Mouse (Mus musculus) urinary bladder, postnatal 14 days (tissue): ENCODE measurements at regions not wholly inside any gene's neighbourhood (a gene's known extent, or its start where the extent isn't known, plus 50 kb on each side); places are given as distances from the start of the nearest gene placed in this dataset.

ENCODE experiments used
- DNase-seq: peaks from one replicate; pipeline ENCODE4 v3.0.0; 2021; ENCODE audit warnings: low spot score

DNA sequence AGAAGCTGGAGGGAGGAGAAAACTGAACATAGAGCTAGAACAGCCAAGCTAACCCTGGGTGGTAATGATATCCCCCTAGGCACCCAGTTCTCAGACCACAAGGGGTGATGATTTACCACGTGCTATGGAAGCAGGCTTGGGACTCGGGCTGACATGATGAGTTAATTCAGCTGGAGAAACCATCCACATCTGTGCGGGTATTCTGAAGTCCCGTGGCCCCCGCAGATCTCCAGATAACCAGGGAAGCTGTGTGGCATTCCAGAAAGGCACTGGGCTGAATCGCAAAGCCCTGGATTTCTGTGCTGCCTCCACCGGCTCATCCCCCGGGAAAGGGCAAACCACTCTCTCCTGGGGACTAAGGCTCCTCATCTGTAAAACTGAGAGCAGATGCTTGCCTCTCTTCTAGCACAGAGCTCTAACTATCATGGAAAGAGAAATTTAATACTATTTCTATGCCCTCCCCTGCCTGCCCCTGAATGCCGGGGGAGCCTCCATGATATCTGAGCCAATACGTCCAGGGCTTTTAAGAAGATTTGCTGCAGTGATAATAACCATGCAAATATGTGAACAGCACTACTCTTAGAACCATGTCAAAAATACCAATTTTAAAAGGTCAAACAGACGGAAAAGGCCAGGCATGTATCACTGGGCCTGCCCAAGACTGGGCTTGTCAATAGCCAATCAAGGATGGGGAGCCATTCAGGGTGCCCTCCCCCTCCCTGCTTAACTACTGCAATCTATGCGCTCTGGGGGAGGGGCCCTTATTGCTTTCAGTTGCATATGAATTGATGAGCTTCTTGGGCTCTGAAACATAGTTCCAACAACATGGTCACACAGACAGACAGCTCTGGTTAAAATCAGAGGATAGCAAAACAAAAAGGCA, 255.5 kb downstream of the Sox4 start:
- no peak for DNase-seq

DNA sequence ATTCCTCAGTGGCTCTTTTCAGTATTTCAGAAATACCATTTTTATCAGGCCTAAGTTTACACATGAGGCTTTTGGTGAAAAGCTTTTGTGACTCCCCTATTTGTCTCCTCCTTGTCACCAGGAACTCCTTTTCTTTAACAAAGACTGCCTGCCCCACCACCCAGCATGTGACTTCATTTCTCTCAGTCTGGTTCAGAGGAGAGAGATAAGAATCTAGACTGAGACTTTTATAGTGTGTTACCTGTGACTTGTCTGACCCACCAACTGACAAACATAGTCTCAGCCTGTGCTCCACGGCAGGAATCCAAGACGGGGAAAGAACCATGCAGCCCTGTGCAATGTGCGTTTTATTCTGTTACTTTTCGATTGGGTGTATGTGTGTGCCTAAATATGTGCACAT, 260.4 kb downstream of the Sox4 start:
- DNase-seq, result no peak

DNA sequence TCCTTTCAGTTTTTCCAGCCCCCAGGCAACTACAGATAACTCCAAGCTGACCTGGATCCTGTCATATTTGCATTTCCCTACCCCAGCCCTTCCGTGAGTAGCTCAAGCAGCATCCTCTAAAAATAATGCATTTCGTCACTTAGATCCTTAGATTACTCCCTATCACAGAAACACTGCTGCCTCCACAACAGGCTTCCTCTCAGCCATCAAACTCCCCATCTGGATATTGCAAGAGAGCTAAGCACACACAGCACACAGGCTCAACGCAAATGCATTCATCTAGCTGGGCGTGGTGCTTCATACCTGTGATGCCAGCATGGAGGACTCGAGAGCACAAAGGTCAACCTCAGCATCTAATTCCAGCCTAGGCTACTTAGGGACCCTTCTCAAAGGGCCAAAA, 260.9 kb downstream of the Sox4 start:
- no peak for DNase-seq

DNA sequence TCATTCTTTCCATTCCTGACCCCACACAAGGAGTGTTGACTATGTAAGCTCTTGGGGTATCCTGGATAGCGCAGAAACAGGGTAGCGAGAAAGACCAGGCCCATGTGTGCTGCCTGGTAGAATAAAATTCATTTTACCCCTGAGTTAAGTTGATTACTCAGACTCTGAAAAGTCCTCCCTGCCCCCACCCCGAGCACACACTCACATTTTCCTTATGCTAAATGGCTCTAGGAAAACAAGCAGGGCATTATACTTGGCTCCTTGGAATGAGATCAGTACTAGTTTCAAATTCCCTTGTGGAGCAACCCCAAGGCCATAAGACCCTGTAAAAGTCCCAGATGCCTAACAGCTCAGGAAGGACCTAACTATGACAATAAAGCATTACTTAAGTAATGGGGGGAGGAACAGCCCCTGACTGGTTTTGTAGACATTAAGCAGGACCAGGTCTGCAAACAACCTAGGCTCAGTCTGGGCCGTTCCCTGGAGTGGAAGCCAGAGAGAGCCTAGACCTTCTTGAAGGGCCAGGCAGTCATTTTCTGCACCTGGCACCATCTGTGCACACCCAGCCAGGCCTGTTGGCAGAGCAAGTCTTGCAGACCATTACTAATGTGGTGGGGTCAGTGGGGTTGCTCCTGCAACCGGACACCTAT, 262.9 kb downstream of the Sox4 start:
- DNase-seq, result no peak

DNA sequence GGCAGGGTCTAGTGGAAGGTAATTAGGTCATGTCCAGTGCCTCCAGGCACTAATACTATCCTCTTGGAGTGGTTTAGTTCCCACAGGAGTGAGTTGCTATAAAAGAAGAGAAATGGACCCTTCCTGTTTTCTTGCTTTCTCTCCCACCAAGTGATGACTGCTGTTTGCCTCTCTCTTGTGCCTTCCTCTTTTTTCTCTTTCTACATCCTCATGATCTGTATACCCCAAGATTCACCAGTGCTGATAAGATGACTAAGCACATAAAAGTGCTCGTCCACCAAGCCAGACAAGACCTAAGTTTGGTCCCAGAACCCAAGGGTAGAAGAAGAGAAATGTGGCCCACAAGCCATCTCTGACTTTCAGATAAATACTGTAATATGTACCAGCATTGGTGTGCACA, 265.7 kb downstream of the Sox4 start:
- no peak for DNase-seq

DNA sequence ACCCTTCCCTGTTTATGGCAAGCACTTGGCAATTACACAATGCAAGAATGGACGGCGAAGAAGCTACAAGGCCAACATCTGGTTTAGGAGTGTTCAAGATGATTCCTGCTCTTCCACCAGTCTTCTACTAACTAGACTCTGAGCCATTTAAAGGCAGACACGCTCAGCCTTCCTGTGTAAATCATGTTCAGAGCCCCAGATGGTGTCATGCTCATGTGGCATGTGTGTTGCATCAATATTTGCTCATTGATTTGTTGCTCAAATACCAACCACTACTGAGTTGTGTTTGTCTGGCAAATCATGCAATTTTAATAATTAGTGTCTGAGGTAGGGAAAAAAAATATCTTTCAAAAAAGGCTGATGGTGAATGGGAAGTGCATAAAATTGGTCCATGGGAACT, 269.2 kb downstream of the Sox4 start:
- no peak for DNase-seq

DNA sequence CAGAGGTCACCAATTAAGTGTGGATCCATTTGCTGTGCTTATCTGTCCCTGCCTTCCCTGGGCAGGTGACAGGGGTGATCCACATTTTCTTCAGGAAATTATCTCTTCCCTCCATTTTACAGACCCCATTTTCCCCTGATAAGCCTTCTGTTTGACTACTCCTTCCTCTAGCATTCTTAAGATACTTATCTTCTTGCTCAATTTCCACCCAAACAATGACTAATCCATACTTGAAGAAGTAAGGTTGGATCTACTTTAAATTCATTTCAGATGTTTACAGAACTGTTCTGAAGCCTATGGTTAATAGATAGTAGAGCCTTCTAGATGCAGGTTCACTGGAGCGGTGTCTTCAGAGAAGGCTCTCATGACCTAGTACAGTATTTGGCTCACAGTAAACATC, 273.2 kb downstream of the Sox4 start:
- DNase-seq, result no peak

DNA sequence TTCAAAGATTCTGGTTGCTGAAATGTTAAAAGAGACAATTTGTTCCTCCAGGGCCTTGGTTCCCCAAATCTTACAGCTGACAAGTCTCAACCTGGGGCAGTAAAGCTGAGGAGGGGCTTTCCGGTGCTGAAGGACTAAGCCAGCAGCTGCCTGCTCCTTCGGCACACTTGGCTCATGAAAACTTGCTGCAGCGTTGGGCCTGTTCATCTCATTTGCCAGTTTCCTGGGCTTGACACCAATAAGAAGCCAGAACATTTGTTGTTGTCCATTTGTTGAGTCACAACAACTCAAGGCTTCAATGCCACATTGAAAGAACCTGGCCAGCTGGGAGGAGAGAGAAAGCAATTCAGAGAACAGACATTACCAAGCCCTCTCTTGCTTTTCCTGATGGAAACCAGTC, 279.9 kb downstream of the Sox4 start:
- no peak for DNase-seq

DNA sequence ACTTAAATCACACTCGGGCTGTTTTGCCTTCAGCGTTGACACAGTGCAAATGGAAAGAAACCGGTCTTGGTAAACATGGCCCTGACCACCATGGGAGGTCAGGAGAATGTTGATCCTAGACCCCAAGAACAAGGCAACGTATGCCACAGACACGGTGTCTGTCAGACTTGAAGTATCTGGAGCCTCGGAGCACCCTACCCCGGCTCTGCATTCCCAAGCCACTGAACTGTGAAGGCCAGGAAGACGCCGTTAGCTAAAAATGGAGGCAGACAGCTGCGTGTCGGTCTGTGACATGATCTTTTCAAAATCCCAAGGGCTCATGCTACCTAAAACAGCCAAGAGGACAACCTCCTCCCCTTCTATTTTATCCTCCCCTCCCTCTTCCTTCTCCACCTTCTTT, 282.0 kb downstream of the Sox4 start:
- no peak for DNase-seq

DNA sequence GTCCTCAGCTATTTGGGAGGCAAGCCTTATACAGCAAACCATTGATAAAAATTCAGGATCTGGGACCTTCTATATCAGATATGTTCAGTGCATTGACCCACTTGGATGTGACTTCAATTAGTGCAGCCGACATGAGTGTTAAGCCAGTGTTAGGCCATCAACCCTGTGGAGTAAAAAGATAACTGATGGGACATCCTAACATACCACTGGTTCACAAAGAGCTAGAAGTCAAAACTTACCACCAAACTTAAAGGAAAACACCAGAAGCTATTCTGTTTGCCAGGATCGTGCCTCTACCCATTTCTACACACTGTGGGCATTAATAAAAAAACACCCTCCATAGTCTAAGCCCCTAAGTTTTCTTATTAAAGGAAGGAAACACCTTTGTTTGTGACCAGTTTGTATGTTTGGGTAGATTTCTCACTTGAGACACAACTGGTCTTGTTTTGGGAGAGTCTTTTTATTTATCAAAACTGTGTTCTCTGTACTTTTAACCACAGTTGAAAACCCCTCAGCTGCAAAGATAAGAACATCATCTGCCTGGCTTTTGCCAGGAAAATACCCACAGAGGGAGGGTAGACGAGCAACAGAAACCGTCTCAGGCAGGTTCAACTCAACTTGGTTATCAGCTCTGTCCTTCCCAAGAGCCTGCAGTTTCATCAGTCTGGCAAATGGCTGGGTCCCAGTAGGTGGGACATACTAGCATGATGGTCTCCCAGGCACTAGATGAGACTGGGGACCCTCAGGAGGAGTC, 283.5 kb downstream of the Sox4 start:
- no peak for DNase-seq

DNA sequence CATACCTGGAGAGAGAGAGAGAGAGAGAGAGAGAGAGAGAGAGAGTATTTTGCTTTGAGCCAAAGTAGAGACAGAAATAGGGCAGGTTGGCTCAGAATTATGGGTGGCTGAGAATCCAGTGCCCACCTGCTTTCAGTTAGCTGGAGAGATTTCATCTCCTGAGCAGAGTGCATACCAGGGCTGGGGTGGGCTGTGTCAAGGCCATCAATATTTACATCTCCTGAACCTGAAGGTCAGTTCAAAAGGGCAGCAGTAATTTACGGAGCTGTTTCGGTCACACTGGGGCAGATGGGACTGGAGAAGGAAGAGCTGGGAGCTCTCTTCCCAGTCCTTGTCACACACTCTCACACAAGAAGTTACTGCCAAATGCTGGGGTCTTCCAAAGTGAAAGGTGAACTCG, 286.7 kb downstream of the Sox4 start:
- no peak for DNase-seq

DNA sequence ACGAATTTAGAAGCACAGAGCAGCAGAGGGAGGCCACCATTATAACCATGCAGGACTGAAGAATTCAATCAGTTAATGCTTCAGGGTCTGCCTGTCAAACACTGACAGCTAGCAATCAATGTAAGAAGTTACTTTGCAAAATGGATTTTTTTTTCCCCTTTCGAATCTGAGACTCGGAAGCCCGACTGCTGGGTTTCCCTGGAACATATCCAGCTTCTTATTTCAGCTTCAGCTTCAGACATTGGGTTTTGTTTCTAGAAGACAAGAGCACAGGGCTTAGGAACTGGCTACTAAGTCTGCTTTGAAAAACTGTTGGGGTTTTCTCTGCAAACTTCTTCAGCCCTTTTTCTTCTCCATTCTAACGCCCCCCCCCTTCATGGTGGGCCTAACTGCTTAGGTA, 288.4 kb downstream of the Sox4 start:
- DNase-seq, result no peak

DNA sequence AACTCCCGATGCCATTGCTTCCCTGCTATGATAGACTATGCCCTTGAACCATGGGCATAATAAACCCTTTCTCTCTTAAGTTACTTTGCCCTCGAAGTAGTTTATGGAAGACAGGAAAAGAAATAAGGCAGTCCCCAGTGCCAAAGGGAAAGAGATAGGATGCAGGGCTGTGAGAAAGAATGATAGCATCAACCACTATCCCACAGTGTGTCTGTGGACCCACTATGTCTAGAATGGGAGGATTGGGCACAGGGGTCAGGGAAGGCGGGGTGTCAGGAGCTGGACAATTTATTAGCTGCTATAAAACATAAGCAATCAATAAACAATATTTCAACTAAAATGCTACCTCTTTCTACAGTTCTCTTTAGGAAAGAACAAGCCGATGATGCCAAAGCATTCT, 288.8 kb downstream of the Sox4 start:
- DNase-seq, result no peak

DNA sequence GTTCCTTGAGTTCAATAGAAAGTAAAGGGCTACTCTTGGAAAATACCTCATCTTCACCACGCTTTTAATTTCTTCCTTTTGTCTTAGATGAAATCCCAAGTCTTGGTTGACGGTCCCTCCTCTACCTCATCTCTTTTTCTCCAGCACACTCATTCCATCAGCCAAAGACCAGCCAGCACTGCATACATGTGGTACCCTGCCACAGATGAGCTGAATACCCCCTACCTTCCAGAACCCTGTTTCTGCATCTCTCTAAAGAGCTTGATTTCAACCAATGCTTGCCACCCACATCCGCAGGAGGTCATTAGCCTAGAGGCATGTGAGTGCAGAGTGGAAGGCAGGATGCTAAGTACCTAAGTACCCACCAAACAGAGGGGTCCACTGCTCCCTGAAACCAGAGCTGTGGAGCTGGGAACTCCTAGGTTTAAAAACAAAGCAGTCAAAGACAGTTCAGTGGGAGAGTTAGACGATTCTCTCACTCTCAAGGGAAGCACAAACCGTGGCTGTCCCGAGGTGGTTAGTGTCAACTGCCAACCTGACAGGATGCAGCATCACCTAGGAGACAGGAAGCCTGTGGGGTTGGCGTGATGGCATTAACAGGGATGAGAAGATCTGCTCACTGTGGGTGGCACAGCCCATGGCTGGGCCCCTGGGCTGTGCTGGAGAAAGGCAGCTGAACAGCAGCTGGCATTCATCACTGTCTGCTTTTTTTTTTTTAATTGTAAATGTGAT, 289.4 kb downstream of the Sox4 start:
- no peak for DNase-seq

DNA sequence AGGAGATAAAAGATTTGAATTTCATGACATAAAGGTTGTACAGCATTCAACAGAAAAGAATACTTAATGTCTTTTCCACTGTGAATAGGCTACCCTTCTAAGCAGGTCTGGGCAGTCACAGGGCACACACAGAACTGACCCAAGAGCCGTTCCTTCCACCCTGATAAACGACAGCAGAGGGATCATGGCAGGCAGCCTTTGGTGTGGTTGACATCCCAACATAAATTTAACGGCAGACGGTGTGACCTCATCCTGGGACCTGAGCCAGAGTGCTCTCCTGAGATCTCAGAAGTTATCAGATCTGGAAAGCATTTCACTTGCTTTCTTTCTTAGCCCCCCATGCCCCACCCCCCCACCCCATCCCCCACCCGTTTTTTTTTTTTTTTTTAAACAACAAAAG, 290.1 kb downstream of the Sox4 start:
- DNase-seq, result peak; percentile 10

DNA sequence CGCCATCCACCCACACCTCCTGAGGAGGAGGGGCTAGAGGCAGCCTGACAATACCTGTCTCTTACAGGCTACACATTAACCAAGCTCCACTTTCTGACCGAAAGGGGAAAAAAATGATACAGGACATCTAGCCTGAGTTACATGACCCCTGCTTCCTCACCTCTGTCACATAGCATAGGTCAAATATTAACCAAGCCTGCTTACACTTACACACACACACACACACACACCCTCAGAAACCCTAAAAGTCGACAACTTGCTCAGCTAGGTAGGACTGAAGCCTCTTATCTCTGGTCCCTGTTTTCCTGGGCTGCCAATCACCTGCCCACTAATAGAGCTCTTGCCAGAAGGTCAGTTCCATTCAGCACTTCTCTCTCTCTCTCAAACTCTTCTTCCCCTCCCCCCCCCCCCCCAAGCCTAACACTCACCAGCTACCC, 291.2 kb downstream of the Sox4 start:
- DNase-seq, result no peak

DNA sequence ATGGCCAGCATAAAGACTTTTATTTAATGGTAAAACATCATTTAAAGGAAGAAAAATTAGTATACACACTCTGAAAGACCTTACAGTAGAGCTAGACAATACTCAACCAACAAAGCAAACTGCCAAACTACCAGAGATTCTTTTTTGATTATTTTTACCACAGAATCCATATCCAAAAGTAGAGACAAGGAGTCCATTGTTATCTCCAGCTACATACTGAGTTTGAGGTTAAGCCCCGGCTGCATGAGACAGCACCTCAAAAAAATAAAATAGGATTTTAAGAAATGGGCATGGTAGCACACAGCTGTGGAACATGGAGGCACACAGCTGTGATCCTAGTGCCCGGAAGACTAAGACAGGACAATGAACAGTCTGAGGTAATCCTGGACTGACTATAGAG, 293.4 kb downstream of the Sox4 start:
- no peak for DNase-seq

DNA sequence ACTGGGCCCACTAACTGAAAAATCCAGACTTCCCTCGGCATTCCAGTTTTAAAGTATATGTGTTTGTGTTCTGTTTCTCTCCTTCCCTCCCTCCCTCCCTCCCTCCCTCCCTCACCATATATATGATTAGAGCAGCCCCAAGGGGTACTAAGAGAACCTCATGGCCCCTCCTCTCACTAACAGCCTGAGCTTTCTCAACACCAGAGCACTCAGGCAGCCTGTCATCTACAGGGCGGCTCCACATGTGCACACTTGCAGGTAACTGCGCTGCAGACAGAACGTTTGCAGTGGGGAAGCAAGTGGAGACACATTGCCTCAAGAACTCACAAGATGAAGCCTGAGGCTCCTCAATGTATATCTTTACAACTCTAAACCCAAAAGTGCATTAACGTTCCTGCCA, 294.9 kb downstream of the Sox4 start:
- peak; percentile 11 for DNase-seq

DNA sequence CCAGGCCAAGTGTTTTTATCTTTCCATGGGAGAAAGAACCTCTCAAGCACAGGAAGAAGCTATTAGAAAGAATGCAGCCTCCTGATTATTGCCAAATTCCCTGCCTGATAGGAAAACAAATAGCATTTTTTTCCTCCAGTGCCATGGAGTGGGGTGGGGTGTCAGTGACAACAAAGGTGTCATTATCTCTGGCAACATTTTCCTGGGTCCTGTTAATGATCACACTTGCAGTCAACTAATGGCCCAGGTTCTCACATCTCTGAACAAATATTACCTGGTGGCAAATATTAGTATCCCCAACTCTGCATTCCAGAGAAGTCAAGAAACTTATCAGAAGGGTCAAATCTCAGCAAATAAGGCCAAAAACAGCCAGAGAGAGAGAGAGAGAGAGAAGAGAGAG, 298.6 kb downstream of the Sox4 start:
- DNase-seq, result no peak

DNA sequence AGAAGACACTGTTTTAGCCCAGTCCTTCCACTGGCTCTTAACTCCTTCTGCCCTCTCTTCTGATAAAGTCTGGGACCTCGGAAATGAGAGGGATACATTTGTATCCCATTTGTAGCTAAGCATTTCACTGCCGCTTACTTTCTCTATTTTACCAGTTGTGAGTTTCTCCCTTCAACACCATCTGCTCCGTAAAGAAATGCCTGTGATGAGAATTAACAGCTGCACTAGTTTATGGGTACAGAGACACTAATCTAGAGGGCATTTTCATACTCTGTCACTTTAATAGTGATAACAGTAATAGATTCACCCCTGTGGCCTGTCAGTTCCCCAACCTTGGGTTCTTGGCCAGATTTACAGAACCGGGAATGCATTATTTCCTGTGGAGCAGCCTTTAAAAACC, 300.2 kb downstream of the Sox4 start:
- DNase-seq, result no peak

DNA sequence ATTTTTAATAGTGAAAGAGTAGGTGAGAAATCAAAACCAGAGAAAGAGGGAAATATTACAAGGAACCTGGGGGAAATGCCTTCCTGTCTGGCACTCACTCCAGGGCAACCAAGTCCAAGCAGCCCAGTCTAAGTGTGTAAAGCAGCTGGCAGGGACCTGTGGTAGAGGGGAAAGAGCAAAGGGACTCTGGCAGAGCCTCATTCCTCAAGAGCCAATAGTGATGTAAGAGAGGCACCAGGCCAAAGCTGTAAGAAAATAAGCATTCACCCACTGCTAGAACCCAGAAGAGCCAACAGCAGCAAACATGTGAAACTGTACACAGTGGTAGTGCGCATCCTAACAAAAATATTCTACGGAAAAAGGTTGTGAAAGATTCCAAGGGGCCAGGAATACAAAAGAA, 301.7 kb downstream of the Sox4 start:
- no peak for DNase-seq

DNA sequence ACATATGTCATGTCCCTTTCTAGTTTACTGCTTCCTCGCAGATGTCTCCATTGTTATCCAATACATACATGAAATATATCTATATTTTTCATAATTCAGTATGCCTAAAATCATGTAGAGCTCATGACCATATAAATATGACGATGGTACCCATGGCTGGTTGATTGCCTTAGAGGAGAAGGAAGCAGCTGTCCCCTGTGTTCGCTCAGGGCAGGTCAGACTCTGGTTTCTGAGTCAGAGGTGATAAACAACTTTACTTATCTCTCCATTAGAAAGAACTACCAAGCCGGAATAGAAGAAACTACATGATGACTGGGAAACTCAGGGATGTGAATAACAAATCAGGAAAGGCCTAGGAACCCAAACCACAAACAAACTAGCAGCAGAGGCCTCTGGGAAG, 307.6 kb downstream of the Sox4 start:
- DNase-seq, result no peak
